Mouse (Mus musculus) liver, embryonic 11.5 days (tissue): ENCODE measurements around the gene Tpp2. TPM values are rescaled to one million over a fixed set of nuclear protein-coding genes. Genes with fewer than 3 reads are reported as not detected.
"Not testable (repeated sequence)": the region's sequence is repeated elsewhere in the genome, so short reads cannot be mapped to it uniquely, and the experiment has no call there.

Source experiments
- ATAC-seq: fragments of 200-750 bp; cut with Nextera tagmentation; replicated peaks from 2 replicates; pipeline ENCODE4 v1.8.0; 2017; ENCODE audit warnings: moderate number of reproducible peaks, mild to moderate bottlenecking, moderate TSS enrichment, moderate library complexity; ENCODE audit not compliant: low FRiP score
- DNase-seq: peaks from one replicate; pipeline ENCODE4 v3.0.0-alpha.2; 2017; ENCODE audit warnings: low spot score
- H3K27ac ChIP-seq: fragments of 300-500 bp; sonication (generic); 2 replicates; pipeline ENCODE4 v1.5.1; 2014; ENCODE audit warnings: mild to moderate bottlenecking, low read depth, low read length, control low read depth
- H3K27me3 ChIP-seq: fragments of 300-500 bp; sonication (generic); replicated peaks from 2 replicates; pipeline ENCODE4 v1.6.1; 2014; ENCODE audit warnings: low read length, mixed read lengths; ENCODE audit not compliant: control insufficient read depth, insufficient read depth
- H3K36me3 ChIP-seq: fragments of 300-500 bp; sonication (generic); 2 replicates; pipeline ENCODE4 v1.6.1; 2014; ENCODE audit warnings: mild to moderate bottlenecking, low read length, moderate library complexity, mixed read lengths; ENCODE audit not compliant: control insufficient read depth, insufficient read depth
- H3K4me1 ChIP-seq: fragments of 300-500 bp; sonication (generic); replicated peaks from 2 replicates; pipeline ENCODE4 v1.6.1; 2014; ENCODE audit warnings: low read length, mixed read lengths; ENCODE audit not compliant: control insufficient read depth, insufficient read depth
- H3K4me2 ChIP-seq: fragments of 300-500 bp; sonication (generic); 2 replicates; pipeline ENCODE4 v1.6.1; 2014; ENCODE audit warnings: mild to moderate bottlenecking, control low read depth, moderate library complexity
- H3K4me3 ChIP-seq: fragments of 300-500 bp; sonication (generic); 2 replicates; pipeline ENCODE4 v1.5.1; 2014; ENCODE audit warnings: low read depth, low read length, control low read depth
- H3K9ac ChIP-seq: fragments of 300-500 bp; sonication (generic); 2 replicates; pipeline ENCODE4 v1.6.1; 2014; ENCODE audit warnings: low read depth, low read length, control low read depth
- H3K9me3 ChIP-seq: fragments of 300-500 bp; sonication (generic); 2 replicates; pipeline ENCODE4 v1.6.1; 2016; ENCODE audit warnings: low read length, inconsistent platforms, mixed read lengths; ENCODE audit not compliant: control insufficient read depth
- WGBS: fragments of 180-500 bp; shearing (Covaris S2); extraction: QIAGEN DNeasy Blood & Tissue Kit; methylation state at CpG from one replicate; pipeline ENCODE4 v1.1.7; 2014; 5-methylcytosine and 5-hydroxymethylcytosine counted together
- polyA plus RNA-seq: library from polyadenylated mRNA; unstranded; fragments of >200 nt; fragmentation: Nextera tagmentation; extraction: Ambion mirVana; gene quantifications from 2 replicates; pipeline ENCODE4 v1.2.1, GENCODE M21; 2014

Gene Tpp2
- polyA plus RNA-seq = 59.9 and 68.8 TPM in 2 replicates

DNA sequence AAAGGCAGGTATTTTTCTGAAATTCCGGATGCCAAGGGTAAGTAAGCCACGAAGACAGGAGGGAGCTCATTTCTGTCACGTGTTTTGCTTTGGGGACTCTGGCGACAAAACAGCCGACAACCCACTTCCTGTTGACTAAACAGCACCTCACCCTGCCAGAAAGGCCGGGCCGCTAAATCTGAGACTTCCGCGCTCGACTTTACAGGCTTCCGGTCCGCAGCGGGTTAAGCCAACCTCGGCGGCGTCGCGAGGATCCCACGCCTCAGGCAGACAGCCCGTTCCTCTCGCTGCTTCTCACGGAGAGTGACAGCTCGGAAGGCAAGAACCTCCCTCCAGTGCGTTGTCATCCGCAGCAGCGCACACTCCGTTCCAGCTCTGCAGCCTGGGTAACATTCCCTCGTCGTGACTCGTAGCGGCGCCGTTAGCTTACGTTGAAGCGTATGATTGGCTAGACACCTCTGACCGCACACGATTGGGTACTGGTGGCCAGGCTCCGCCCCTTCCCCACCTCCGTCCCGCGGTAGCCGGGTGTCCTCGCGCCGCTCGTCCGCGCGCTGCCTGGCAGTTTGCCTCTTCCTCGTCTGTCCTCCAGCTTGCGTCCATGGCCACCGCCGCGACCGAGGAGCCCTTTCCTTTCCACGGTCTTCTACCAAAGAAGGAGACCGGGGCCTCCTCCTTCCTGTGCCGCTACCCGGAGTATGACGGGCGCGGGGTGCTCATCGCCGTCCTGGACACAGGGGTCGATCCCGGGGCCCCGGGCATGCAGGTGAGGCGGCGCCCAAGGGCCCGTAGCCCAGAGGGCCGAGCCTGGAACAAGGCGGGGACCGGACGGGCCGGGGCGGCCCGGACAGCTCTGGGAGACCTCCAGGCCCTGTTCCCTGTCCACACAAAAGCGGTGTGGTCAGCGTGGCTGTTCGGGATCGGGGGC, at the start of gene Tpp2:
Gene Tpp2, plus strand, starts transcription at position 160 of the 928 bp plus-strand sequence.
- Histone ChIP-seq H3K4me1 (peaks cover 4% of the 10 kb centered on the region; the same call in 1 of the 2 replicates), H3K36me3 (no peaks in the 10 kb centered on the region; the same call in 1 of the 2 replicates), H3K9ac (peak within 1 kb of the TSS; percentile 97), H3K9me3 (no peaks in the 10 kb centered on the region), H3K4me2 (peak within 1 kb of the TSS; percentile 88), H3K27me3 (no peaks in the 10 kb centered on the region), H3K27ac (peak within 1 kb of the TSS; percentile 95), H3K4me3 (peak within 1 kb of the TSS; percentile 96)
- DNase-seq (peak; percentile 90), ATAC-seq (peak; percentile 98)
- under 1% methylated on average over 81 of the region's 81 CpGs for WGBS

DNA sequence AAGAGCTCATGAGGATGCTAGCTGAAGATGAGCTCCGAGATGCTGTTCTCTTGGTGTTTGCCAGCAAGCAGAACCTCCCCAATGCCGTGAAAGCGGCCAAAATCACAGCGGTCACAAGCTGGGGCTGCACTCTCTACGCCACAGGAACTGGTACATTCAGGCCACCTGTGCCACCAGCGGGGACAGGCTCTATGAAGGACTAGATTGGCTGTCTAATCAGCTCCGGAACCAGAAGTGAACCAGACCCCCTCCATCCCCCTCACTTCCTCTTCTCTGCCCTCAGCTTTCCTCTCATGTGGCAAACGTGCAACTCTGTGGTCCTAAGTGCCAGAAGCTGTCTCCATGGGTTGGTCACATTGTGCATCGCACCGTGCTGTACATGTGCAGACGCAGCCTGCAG, 45.1 kb upstream of the Tpp2 start:
- 62% methylated on average over 11 of the region's 11 CpGs for WGBS

DNA sequence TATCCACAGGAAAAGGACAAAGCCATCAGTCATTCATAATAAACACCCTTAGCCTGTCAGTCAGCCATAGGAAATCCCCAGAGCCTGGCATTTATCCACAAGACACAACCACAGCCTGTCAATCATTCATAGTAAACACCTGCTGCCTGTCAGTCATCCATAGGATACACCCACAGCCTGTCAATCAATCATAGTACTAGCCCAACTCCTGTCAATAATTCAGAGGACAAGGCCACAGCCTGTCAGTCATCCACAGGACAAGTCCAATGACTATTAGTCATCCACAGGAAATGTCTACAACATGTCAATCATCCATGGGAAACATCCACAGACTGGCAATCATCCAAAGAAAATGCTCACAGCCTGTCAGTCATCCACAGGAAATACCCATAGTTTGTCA, 37.7 kb upstream of the Tpp2 start:
- Histone ChIP-seq H3K4me1 (no peaks in the 10 kb centered on the region), H3K4me2 (no peak overlapping the region), H3K36me3 (no peaks in the 10 kb centered on the region), H3K27ac (no peak overlapping the region), H3K27me3 (no peaks in the 10 kb centered on the region), H3K9me3 (peaks cover 3% of the 10 kb centered on the region; the same call in 1 of the 2 replicates), H3K9ac (no peak overlapping the region), H3K4me3 (no peak overlapping the region)
- ATAC-seq (no peak), DNase-seq (no peak)

More for the DNA sequence above, 45.1 kb upstream of the Tpp2 start:
- H3K27me3 ChIP-seq, ATAC-seq, H3K36me3 ChIP-seq, H3K9ac ChIP-seq, H3K4me1 ChIP-seq, H3K4me3 ChIP-seq, H3K4me2 ChIP-seq, H3K27ac ChIP-seq, H3K9me3 ChIP-seq, DNase-seq: not testable (repeated sequence)

DNA sequence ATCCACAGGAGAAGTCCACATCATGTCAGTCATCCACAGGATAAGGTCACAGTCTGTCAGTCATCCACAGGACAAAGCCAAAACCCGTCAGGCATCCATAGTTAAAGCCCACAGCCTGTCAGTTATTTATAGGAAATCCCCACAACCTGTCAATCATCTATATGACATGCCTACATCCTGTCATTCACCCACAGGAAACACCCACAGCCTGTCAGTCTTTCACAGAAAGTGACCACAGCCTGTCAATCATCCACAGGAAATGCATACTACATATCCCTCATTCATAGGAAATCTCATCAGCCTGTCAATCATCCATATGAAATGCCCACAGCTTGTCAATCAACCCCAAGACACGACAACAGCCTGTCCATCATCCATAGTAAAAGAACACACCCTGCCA, 36.3 kb upstream of the Tpp2 start:
- H3K4me2 ChIP-seq = no peak overlapping the region
- peaks cover 3% of the 10 kb centered on the region; the same call in 1 of the 2 replicates for H3K9me3 ChIP-seq
- no peak overlapping the region for H3K27ac ChIP-seq
- no peaks in the 10 kb centered on the region for H3K27me3 ChIP-seq
- H3K9ac ChIP-seq = no peak overlapping the region
- no peak overlapping the region for H3K4me3 ChIP-seq
- DNase-seq (no peak), ATAC-seq (no peak)
- WGBS = 63% methylated on average over 2 of the region's 2 CpGs
- H3K36me3 ChIP-seq = no peaks in the 10 kb centered on the region
- H3K4me1 ChIP-seq = no peaks in the 10 kb centered on the region

DNA sequence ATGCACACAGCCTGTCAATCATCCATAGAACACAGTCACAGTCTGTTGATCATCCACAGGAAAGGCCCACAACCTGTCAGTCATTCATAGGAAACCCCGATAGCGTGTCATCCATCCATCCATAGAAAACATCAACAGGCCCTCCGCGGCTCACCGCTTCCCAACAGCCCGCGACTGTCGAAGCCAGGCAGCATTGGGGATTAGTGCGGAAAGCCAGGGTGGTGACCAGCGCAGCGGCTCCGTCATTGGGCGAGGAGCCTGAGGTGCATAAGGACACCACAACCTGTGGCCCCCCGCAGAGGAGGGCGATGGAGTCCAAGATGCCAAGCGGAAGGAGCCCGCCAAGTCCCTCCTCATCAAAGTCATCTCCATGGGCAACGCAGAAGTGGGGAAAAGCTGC, 35.5 kb upstream of the Tpp2 start:
- ATAC-seq (no peak), DNase-seq (no peak)
- H3K9ac ChIP-seq = no peak overlapping the region
- H3K4me1 ChIP-seq = no peaks in the 10 kb centered on the region
- H3K4me2 ChIP-seq = no peak overlapping the region
- no peaks in the 10 kb centered on the region for H3K27me3 ChIP-seq
- 82% methylated on average over 18 of the region's 18 CpGs for WGBS
- peaks cover 3% of the 10 kb centered on the region; the same call in 1 of the 2 replicates for H3K9me3 ChIP-seq
- no peak overlapping the region for H3K4me3 ChIP-seq
- no peaks in the 10 kb centered on the region for H3K36me3 ChIP-seq
- H3K27ac ChIP-seq = no peak overlapping the region

DNA sequence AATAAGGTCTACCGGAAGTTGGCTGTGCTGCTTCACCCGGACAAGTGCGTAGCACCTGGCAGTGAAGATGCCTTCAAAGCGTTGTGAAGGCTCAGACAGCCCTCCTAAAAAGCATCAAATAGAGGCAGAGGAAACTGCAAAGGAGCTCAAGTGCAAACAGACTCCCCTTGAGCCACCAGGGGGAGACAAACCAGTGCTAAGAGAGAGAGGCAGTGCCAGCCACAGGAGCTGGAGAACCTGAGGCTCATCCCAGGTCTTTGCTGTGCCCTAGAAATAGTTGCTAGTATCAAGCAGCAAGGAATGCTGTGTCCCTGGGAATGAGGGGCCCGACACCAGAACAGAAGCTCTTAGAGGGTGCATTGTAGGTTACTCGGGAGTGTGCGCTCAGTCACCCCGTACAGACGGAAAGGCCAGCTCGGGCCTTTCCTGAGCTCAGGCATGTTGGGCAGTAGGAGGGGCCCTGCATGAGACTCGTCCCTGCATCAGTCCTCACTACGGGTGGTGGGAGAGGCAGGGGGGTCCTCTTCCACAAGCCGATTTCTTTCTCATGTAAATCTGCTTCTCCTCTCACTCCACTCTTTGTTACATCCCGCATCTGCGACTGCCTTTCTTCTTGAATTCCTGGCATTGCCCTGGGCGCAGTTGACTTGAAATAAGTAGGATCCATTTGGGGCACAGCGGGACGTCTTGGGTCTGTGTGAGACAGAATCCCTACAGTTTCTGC, 34.3 kb upstream of the Tpp2 start:
- ATAC-seq (0 out of 2 replicates have a peak, but pooled peaks have one; percentile 49), DNase-seq (peak; percentile 56)
- peaks cover 3% of the 10 kb centered on the region; the same call in 1 of the 2 replicates for H3K9me3 ChIP-seq
- no peak overlapping the region for H3K27ac ChIP-seq
- H3K27me3 ChIP-seq = no peaks in the 10 kb centered on the region
- H3K4me1 ChIP-seq = no peaks in the 10 kb centered on the region
- peak overlapping the region; percentile 31; the same call in 1 of the 2 replicates for H3K4me2 ChIP-seq
- 23% methylated on average over 18 of the region's 18 CpGs for WGBS
- H3K9ac ChIP-seq = no peak overlapping the region
- no peak overlapping the region for H3K4me3 ChIP-seq
- no peaks in the 10 kb centered on the region for H3K36me3 ChIP-seq

DNA sequence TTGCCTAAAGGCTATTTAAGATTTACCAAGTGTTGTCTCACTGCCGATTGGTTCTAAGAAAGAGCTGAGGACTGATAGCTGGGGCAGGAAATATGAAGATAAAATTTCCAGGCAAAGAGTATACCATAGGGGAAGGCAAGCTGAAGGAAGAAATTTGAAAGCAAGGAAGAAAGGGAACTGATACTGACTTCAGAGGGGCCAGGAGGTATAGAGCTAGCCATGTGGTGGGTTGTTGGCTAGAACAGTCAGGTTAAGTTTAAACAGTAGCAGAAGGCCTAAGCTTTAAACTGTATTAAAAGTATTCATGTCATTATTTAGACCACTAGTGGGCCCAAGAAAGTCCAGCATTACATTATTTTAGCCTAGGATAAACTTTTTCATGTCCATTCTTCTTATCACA, 31.0 kb upstream of the Tpp2 start:
- H3K4me3 ChIP-seq = no peak overlapping the region
- ATAC-seq (no peak), DNase-seq (no peak)
- no peak overlapping the region for H3K4me2 ChIP-seq
- H3K9me3 ChIP-seq = no peaks in the 10 kb centered on the region
- no peaks in the 10 kb centered on the region for H3K36me3 ChIP-seq
- H3K9ac ChIP-seq = no peak overlapping the region
- H3K27ac ChIP-seq = no peak overlapping the region
- 73% methylated on average over 1 of the region's 1 CpGs for WGBS
- H3K4me1 ChIP-seq = no peaks in the 10 kb centered on the region
- no peaks in the 10 kb centered on the region for H3K27me3 ChIP-seq

DNA sequence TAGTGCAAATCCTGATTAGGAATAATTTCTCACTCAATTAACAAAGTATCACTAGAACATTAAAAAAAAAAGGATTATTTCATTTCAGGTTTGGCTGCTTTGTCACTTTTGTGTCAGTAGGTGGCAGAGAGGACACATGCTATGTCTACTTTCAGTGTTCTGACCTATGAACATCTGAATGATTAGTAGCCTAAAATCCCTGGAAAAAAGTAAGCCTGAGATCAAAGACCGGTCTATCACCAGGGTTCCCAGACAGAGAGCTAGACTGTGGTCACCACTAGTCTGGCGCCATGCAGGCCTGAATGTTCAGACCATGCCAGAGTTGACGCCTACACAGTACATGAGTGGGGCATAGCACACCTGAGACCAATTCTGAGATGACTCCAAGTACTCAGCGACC, 30.6 kb upstream of the Tpp2 start:
- 0 out of 2 replicates have a peak, but pooled peaks have one; percentile 47 for ATAC-seq
- Histone ChIP-seq H3K4me1 (no peaks in the 10 kb centered on the region), H3K4me3 (no peak overlapping the region), H3K27me3 (no peaks in the 10 kb centered on the region), H3K27ac (no peak overlapping the region), H3K9ac (no peak overlapping the region), H3K36me3 (no peaks in the 10 kb centered on the region), H3K9me3 (no peaks in the 10 kb centered on the region), H3K4me2 (no peak overlapping the region)
- WGBS = 56% methylated on average over 4 of the region's 4 CpGs
- DNase-seq = no peak
